Mouse (Mus musculus) G1E (cell line): ENCODE measurements around the gene C1qc.

ENCODE experiments used
- CTCF ChIP-seq: IDR thresholded peaks from 2 replicates; pipeline ENCODE4 v1.5.1; 2012; ENCODE audit warnings: low read depth, low read length, inconsistent platforms, mixed read lengths
- GATA1 ChIP-seq: IDR thresholded peaks from 2 replicates; pipeline ENCODE4 v1.6.1; 2012; ENCODE audit warnings: borderline replicate concordance, low read length, inconsistent platforms, mixed read lengths

- TF ChIP-seq CTCF (no peak), GATA1 (no peak)
These were observed 40.7 kb downstream of the C1qc start for GRCm38 (mm10) chr4:136852119-136852518.
